ENCODE assay signal across 12 mouse cellular contexts in genomic region chr1:132928032-132928906, GRCm38 (mm10). TPM values are rescaled to one million over a fixed set of nuclear protein-coding genes. Genes with fewer than 3 reads are reported as not detected.
DNase-seq lines count a peak whose midpoint lies in the region; ATAC-seq lines count a peak whose summit lies in the region.
"Had no signal": no experiment of that assay in that cellular context is flagged by ENCODE, and none has a peak within 500 bp of the region (broad histone marks: within the 10 kb centered on the region; RNA-seq: fewer than 3 reads in every experiment).

No protein-coding gene starts in this region.

- no peak; the same call in 1 of the 2 replicates for ATAC-seq in kidney, embryonic 15.5 days (replicated peaks; ENCODE audit: low FRiP score)
- peak; percentile 56; the same call in 1 of the 2 replicates for ATAC-seq in hindbrain, embryonic 11.5 days (ENCODE audit: low FRiP score)
- no peak; the same call in 1 of the 2 replicates for ATAC-seq in midbrain, embryonic 16.5 days
- ATAC-seq in activated CD4-positive, CD25-positive, alpha-beta regulatory T cell, adult 4 months, result no peak

- WGBS in kidney, embryonic 15.5 days, result 28% methylated on average over 19 of the region's 19 CpGs
- WGBS in hindbrain, embryonic 11.5 days, result 48% methylated on average over 19 of the region's 19 CpGs
- WGBS in midbrain, embryonic 16.5 days, result 37% methylated on average over 19 of the region's 19 CpGs

- H3K9me3 ChIP-seq in kidney, embryonic 15.5 days (replicated peaks), result no peaks in the 10 kb centered on the region
- H3K9me3 ChIP-seq in hindbrain, embryonic 11.5 days (ENCODE audit: control insufficient read depth, low read length), result no peaks in the 10 kb centered on the region
- no peaks in the 10 kb centered on the region for H3K9me3 ChIP-seq in midbrain, embryonic 16.5 days (replicated peaks; ENCODE audit: control insufficient read depth, low read length, poor library complexity, severe bottlenecking)
- H3K9me3 ChIP-seq: heart, embryonic 12.5 days; liver, embryonic 15.5 days had no signal

- no peak overlapping the region for H3K9ac ChIP-seq in kidney, embryonic 15.5 days
- H3K9ac ChIP-seq in hindbrain, embryonic 11.5 days (ENCODE audit: low read depth, low read length), result no peak overlapping the region
- H3K9ac ChIP-seq in midbrain, embryonic 16.5 days (ENCODE audit: low read depth, low read length), result peak overlapping the region; percentile 39; the same call in 1 of the 2 replicates
- H3K9ac ChIP-seq: heart, embryonic 12.5 days; liver, embryonic 15.5 days had no signal

- no peak for DNase-seq in kidney, adult 8-10 months
- DNase-seq in R1 (ENCODE audit: low read depth, low spot score) (peak; percentile 35), MN1 (ENCODE audit: low spot score) (no peak)
- peak; percentile 18 for DNase-seq in hindbrain, embryonic 11.5 days (ENCODE audit: low spot score)
- no peak for DNase-seq in testis, postnatal 14 days (ENCODE audit: low spot score)
- DNase-seq: cerebellum, adult 2 months had no signal

- peaks cover 8% of the 10 kb centered on the region; the same call in 1 of the 2 replicates for H3K4me1 ChIP-seq in kidney, embryonic 15.5 days
- no peaks in the 10 kb centered on the region for H3K4me1 ChIP-seq in hindbrain, embryonic 11.5 days (replicated peaks; ENCODE audit: control insufficient read depth, insufficient read depth, low read length)
- peaks cover 8% of the 10 kb centered on the region for H3K4me1 ChIP-seq in midbrain, embryonic 16.5 days (ENCODE audit: control insufficient read depth, insufficient read depth, low read length)
- H3K4me1 ChIP-seq: liver, embryonic 15.5 days had no signal

- no peaks in the 10 kb centered on the region for H3K36me3 ChIP-seq in kidney, embryonic 15.5 days
- no peaks in the 10 kb centered on the region for H3K36me3 ChIP-seq in hindbrain, embryonic 11.5 days (ENCODE audit: control insufficient read depth, insufficient read depth, low read length)
- H3K36me3 ChIP-seq in midbrain, embryonic 16.5 days (ENCODE audit: control insufficient read depth, insufficient read depth, low read length), result no peaks in the 10 kb centered on the region
- H3K36me3 ChIP-seq: heart, embryonic 12.5 days; liver, embryonic 15.5 days had no signal

- no peak overlapping the region for H3K27ac ChIP-seq in kidney, embryonic 15.5 days
- peak overlapping the region; percentile 30 for H3K27ac ChIP-seq in hindbrain, embryonic 11.5 days (ENCODE audit: low read depth, low read length)
- peak overlapping the region; percentile 43 for H3K27ac ChIP-seq in midbrain, embryonic 16.5 days (ENCODE audit: low read length)
- H3K27ac ChIP-seq: liver, embryonic 15.5 days; macrophage had no signal

- H3K4me2 ChIP-seq in kidney, embryonic 15.5 days, result 0 out of 2 replicates have a peak overlapping the region, but pooled peaks have one; percentile 12
- no peak overlapping the region for H3K4me2 ChIP-seq in hindbrain, embryonic 11.5 days (replicated peaks; ENCODE audit: low read depth, low read length)
- H3K4me2 ChIP-seq in midbrain, embryonic 16.5 days (ENCODE audit: low read length), result no peak overlapping the region
- H3K4me2 ChIP-seq: heart, embryonic 12.5 days; liver, embryonic 15.5 days had no signal

- H3K27me3 ChIP-seq in kidney, embryonic 15.5 days, result no peaks in the 10 kb centered on the region
- H3K27me3 ChIP-seq in hindbrain, embryonic 11.5 days (ENCODE audit: control insufficient read depth, insufficient read depth, low read length), result no peaks in the 10 kb centered on the region
- no peaks in the 10 kb centered on the region for H3K27me3 ChIP-seq in midbrain, embryonic 16.5 days (ENCODE audit: control insufficient read depth, insufficient read depth, low read depth, low read length)
- H3K27me3 ChIP-seq: heart, embryonic 12.5 days; liver, embryonic 15.5 days had no signal

- H3K4me3 ChIP-seq in kidney, embryonic 15.5 days (replicated peaks), result no peak overlapping the region
- H3K4me3 ChIP-seq in hindbrain, embryonic 11.5 days (ENCODE audit: low read depth, low read length), result no peak overlapping the region
- no peak overlapping the region for H3K4me3 ChIP-seq in midbrain, embryonic 16.5 days (ENCODE audit: low read depth, low read length)
- H3K4me3 ChIP-seq: heart, embryonic 12.5 days; liver, embryonic 15.5 days had no signal

RNA-seq across cellular contexts. Expression of gene Lrrn2, which starts 48.2 kb away (rescaled TPM):
- 4.2 and 6.9 TPM in 2 replicates for polyA plus RNA-seq in kidney, embryonic 15.5 days (2015; fragmentation: Nextera tagmentation; extraction: Ambion mirVana)
- polyA plus RNA-seq in hindbrain, embryonic 11.5 days (2014; fragmentation: Nextera tagmentation; extraction: Ambion mirVana), result 6.2 and 7.2 TPM in 2 replicates
- 59.1 and 61.4 TPM in 2 replicates for polyA plus RNA-seq in midbrain, embryonic 16.5 days (2015; fragmentation: Nextera tagmentation; extraction: Ambion mirVana)
- polyA plus RNA-seq in activated CD4-positive, CD25-positive, alpha-beta regulatory T cell, adult 4 months (2017; shearing (Covaris generic)), result not detected
- polyA plus RNA-seq: macrophage had no signal

Comparison
In these comparisons a context has a peak if more than half of its experiments do, and no peak if none do; other contexts are left out.
1. DNase-seq: peak in R1 (single experiment) and hindbrain, embryonic 11.5 days (single experiment); none in kidney, adult 8-10 months (0 of 2), testis, postnatal 14 days (single experiment) and MN1 (single experiment).